In the genomic region with DNA sequence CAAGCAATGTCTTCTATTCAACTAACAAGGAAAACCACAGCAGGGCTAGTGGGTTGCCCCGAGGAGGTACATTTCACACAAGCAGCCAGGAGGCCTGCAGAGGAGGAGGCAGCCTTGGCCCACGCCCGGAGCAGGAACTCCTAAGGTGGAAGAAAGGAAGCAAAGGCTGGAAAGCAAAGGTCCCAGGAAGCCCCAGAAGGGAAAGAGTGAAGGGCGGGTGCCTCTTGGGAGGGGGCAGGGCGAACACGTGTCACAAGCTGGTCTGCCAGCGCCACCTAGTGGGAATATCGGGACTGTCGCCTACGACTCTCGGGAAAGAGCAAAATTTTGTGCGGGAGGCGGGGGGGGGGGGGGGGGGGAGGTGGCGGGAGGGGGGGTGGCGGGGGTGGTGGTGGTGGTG, we compare ENCODE assay signal across 8 mouse cellular contexts.
DNase-seq lines count a peak whose midpoint lies in the region; ATAC-seq and TF ChIP-seq lines count a peak whose summit lies in the region.

No protein-coding gene starts in this region.

- no peak overlapping the region for H3K4me3 ChIP-seq in ES-Bruce4 (ENCODE audit: low read depth, low read length)
- H3K4me3 ChIP-seq in forebrain, postnatal 0 days (ENCODE audit: low read depth, low read length) = peak overlapping the region; percentile 26
- peak overlapping the region; percentile 21 for H3K4me3 ChIP-seq in hindbrain, embryonic 15.5 days

- 0 out of 2 replicates have a peak, but pooled peaks have one; percentile 5 for TF ChIP-seq EP300 in ES-Bruce4 (IDR thresholded peaks at IDR 0.05; ENCODE audit: insufficient read depth, low read depth, low read length)

- H3K27ac ChIP-seq in ES-Bruce4 (ENCODE audit: insufficient read depth, low read length) = no peak overlapping the region
- H3K27ac ChIP-seq in forebrain, postnatal 0 days (ENCODE audit: low read depth, low read length) = no peak overlapping the region; the same call in 1 of the 2 replicates
- peak overlapping the region; percentile 46 for H3K27ac ChIP-seq in hindbrain, embryonic 15.5 days (replicated peaks)

- no peaks in the 10 kb centered on the region for H3K9me3 ChIP-seq in ES-Bruce4 (replicated peaks; ENCODE audit: control insufficient read depth, insufficient read depth, low read length, poor library complexity, severe bottlenecking)
- H3K9me3 ChIP-seq in forebrain, postnatal 0 days (ENCODE audit: low read length) = no peaks in the 10 kb centered on the region
- H3K9me3 ChIP-seq in hindbrain, embryonic 15.5 days = no peaks in the 10 kb centered on the region

- H3K4me2 ChIP-seq in forebrain, postnatal 0 days (ENCODE audit: low read depth) = peak overlapping the region; percentile 54
- H3K4me2 ChIP-seq in hindbrain, embryonic 15.5 days = peak overlapping the region; percentile 50

- no peak for TF ChIP-seq POLR2A in ES-Bruce4 (IDR thresholded peaks at IDR 0.05; ENCODE audit: insufficient read depth, low read length)

- DNase-seq in cerebellum, adult 18-20 months = peak; percentile 42 to 44
- peak; percentile 92 for DNase-seq in forebrain, postnatal 0 days
- peak; percentile 62 for DNase-seq in left cerebral cortex, adult 11 months (ENCODE audit: low spot score)
- peak; percentile 32 for DNase-seq in lung, postnatal 14 days
- peak; percentile 87 to 89 for DNase-seq in right cerebral cortex, adult 2 months (ENCODE audit: low spot score in 2 of 2)
- no peak for DNase-seq in thymus, postnatal 14 days

- peak; percentile 70 for TF ChIP-seq CTCF in ES-Bruce4 (IDR thresholded peaks at IDR 0.05; ENCODE audit: low read depth, low read length)
- peak; percentile 82 for TF ChIP-seq CTCF in forebrain, postnatal 0 days (IDR thresholded peaks at IDR 0.05; ENCODE audit: low read depth)

- H3K27me3 ChIP-seq in ES-Bruce4 (ENCODE audit: control insufficient read depth, insufficient read depth, low read length, poor library complexity, severe bottlenecking) = no peaks in the 10 kb centered on the region
- H3K27me3 ChIP-seq in forebrain, postnatal 0 days (ENCODE audit: insufficient read depth, low read length) = no peaks in the 10 kb centered on the region
- no peaks in the 10 kb centered on the region for H3K27me3 ChIP-seq in hindbrain, embryonic 15.5 days

- peak; percentile 90 for ATAC-seq in forebrain, postnatal 0 days
- no peak for ATAC-seq in hindbrain, embryonic 15.5 days (ENCODE audit: low FRiP score, low read depth)

- 2% methylated on average over 11 of the region's 15 CpGs for WGBS in forebrain, postnatal 0 days
- 1% methylated on average over 9 of the region's 15 CpGs for WGBS in hindbrain, embryonic 15.5 days

- no peak overlapping the region for H3K9ac ChIP-seq in ES-Bruce4 (ENCODE audit: low read depth, poor library complexity, severe bottlenecking)
- H3K9ac ChIP-seq in forebrain, postnatal 0 days = peak overlapping the region; percentile 51
- no peak overlapping the region for H3K9ac ChIP-seq in hindbrain, embryonic 15.5 days

- peaks cover 2% of the 10 kb centered on the region for H3K4me1 ChIP-seq in ES-Bruce4 (ENCODE audit: control insufficient read depth, insufficient read depth, low read length)
- 0 out of 2 replicates have a peak, but pooled peaks cover 8% of the 10 kb centered on the region for H3K4me1 ChIP-seq in forebrain, postnatal 0 days (ENCODE audit: insufficient read depth)
- H3K4me1 ChIP-seq in hindbrain, embryonic 15.5 days (replicated peaks) = peaks cover 11% of the 10 kb centered on the region

- H3K36me3 ChIP-seq in ES-Bruce4 (ENCODE audit: control insufficient read depth, insufficient read depth, low read length, poor library complexity, severe bottlenecking) = no peaks in the 10 kb centered on the region
- H3K36me3 ChIP-seq in forebrain, postnatal 0 days (ENCODE audit: insufficient read depth) = no peaks in the 10 kb centered on the region
- H3K36me3 ChIP-seq in hindbrain, embryonic 15.5 days = no peaks in the 10 kb centered on the region
